Mouse (Mus musculus) kidney, adult 2 months (tissue): ENCODE results near the gene Gm47985.

Source experiments
- CTCF ChIP-seq: fragments of 200-500 bp; conservative IDR thresholded peaks from 2 replicates; pipeline ENCODE4 v1.5.1; 2011; ENCODE audit warnings: low read depth, mild to moderate bottlenecking, control low read depth, low read length, moderate library complexity, mixed read lengths; ENCODE audit not compliant: insufficient read depth, insufficient read length
- POLR2A ChIP-seq: fragments of 200-500 bp; IDR thresholded peaks from one replicate; pipeline ENCODE4 v1.6.1; 2011; ENCODE audit warnings: low read depth, low read length, control low read depth

- TF ChIP-seq POLR2A, result no peak
- TF ChIP-seq CTCF, result no peak
Measured at GRCm38 (mm10) chr1:151132686-151133085, 49.7 kb upstream of the Gm47985 start.
